Mouse (Mus musculus) heart, embryonic 14.5 days (tissue): ENCODE measurements around the gene Ciao2a. TPM values are rescaled to one million over a fixed set of nuclear protein-coding genes. Genes with fewer than 3 reads are reported as not detected.

Experiments
- ATAC-seq: fragments of 200-750 bp; cut with Nextera tagmentation; 2 replicates; pipeline ENCODE4 v1.8.0; 2017; ENCODE audit warnings: low read depth, moderate TSS enrichment; ENCODE audit not compliant: insufficient number of reproducible peaks, insufficient read depth, low FRiP score
- H3K27ac ChIP-seq, 2 experiments: fragments of 200-500 bp in 1 of 2; fragments of 300-500 bp in 1 of 2; sonication (generic) in 1 of 2; replicated peaks in 1 of 2; 2 replicates each; pipeline ENCODE4 v1.5.1; 2012 to 2014; ENCODE audit warnings: low read depth in 2 of 2, low read length in 2 of 2, control low read depth in 1 of 2, mild to moderate bottlenecking in 1 of 2, mixed read lengths in 1 of 2; ENCODE audit not compliant: control insufficient read depth in 1 of 2, insufficient read depth in 1 of 2
- H3K27me3 ChIP-seq: fragments of 300-500 bp; sonication (generic); 2 replicates; pipeline ENCODE4 v1.6.1; 2014; ENCODE audit warnings: mild to moderate bottlenecking, low read length, control low read depth; ENCODE audit not compliant: control insufficient read depth, insufficient read depth
- H3K36me3 ChIP-seq: fragments of 300-500 bp; sonication (generic); 2 replicates; pipeline ENCODE4 v1.6.1; 2014; ENCODE audit warnings: mild to moderate bottlenecking, control low read depth, low read length, mixed read lengths; ENCODE audit not compliant: control insufficient read depth, insufficient read depth
- H3K4me1 ChIP-seq, 2 experiments: fragments of 200-500 bp in 1 of 2; fragments of 300-500 bp in 1 of 2; sonication (generic) in 1 of 2; 2 replicates each; pipeline ENCODE4 v1.6.1; 2012 to 2014; ENCODE audit warnings: low read length in 2 of 2, control low read depth in 1 of 2, mixed read lengths in 1 of 2; ENCODE audit not compliant: control insufficient read depth in 2 of 2, insufficient read depth in 2 of 2
- H3K4me2 ChIP-seq: fragments of 300-500 bp; sonication (generic); 2 replicates; pipeline ENCODE4 v1.6.1; 2014; ENCODE audit warnings: mild to moderate bottlenecking, low read length
- H3K4me3 ChIP-seq, 2 experiments: fragments of 200-500 bp in 1 of 2; fragments of 300-500 bp in 1 of 2; sonication (generic) in 1 of 2; 2 replicates each; pipeline ENCODE4 v1.5.1; 2012 to 2014; ENCODE audit warnings: low read length in 2 of 2, mild to moderate bottlenecking in 2 of 2, control low read depth in 1 of 2, low read depth in 1 of 2, moderate library complexity in 1 of 2; ENCODE audit not compliant: control insufficient read depth in 1 of 2, insufficient read depth in 1 of 2
- H3K9ac ChIP-seq: fragments of 300-500 bp; sonication (generic); 2 replicates; pipeline ENCODE4 v1.6.1; 2014; ENCODE audit warnings: mild to moderate bottlenecking, low read length
- H3K9me3 ChIP-seq: fragments of 300-500 bp; sonication (generic); 2 replicates; pipeline ENCODE4 v1.6.1; 2016; ENCODE audit warnings: low read length, control low read depth; ENCODE audit not compliant: control insufficient read depth
- WGBS: fragments of 180-500 bp; shearing (Covaris S2); extraction: QIAGEN DNeasy Blood & Tissue Kit; methylation state at CpG from one replicate; pipeline ENCODE4 v1.1.7; 2014; 5-methylcytosine and 5-hydroxymethylcytosine counted together
- polyA plus RNA-seq: library from polyadenylated mRNA; unstranded; fragments of >200 nt; fragmentation: Nextera tagmentation; extraction: Ambion mirVana; gene quantifications from 2 replicates; pipeline ENCODE4 v1.2.1, GENCODE M21; 2014

Ciao2a gene
- polyA plus RNA-seq, 1 experiment from 2014 or later = 163 TPM

DNA sequence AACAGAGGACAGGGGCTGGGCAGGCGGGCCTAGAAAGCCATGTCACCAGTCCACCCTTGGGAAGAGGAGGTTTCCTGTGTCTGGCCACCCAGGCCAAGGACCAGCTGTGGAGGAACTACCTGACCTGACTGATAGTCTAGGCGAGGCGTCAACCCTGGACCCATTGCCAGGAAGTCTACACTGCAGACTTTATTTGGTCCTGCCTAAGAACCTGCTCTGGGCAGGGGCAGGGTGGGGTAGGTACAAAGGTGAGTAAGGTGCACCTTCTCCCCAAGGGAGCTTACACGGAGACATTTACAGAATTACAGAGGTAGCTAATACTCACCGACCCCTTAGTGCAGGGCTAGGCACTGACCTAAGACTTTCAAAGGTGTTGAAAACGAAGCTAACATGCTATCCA lies 27.2 kb downstream of the Ciao2a start:
- no peak overlapping the region for H3K4me3 ChIP-seq
- no peak overlapping the region for H3K9ac ChIP-seq
- H3K36me3 ChIP-seq = no peaks in the 10 kb centered on the region
- 89% methylated on average over 6 of the region's 6 CpGs for WGBS
- ATAC-seq = no peak
- peaks cover 12% of the 10 kb centered on the region for H3K27me3 ChIP-seq
- H3K9me3 ChIP-seq = no peaks in the 10 kb centered on the region
- H3K27ac ChIP-seq = no peak overlapping the region
- no peak overlapping the region for H3K4me2 ChIP-seq
- 0 out of 4 replicates have a peak, but pooled peaks cover 0 to 3% of the 10 kb centered on the region in 2 experiments for H3K4me1 ChIP-seq

DNA sequence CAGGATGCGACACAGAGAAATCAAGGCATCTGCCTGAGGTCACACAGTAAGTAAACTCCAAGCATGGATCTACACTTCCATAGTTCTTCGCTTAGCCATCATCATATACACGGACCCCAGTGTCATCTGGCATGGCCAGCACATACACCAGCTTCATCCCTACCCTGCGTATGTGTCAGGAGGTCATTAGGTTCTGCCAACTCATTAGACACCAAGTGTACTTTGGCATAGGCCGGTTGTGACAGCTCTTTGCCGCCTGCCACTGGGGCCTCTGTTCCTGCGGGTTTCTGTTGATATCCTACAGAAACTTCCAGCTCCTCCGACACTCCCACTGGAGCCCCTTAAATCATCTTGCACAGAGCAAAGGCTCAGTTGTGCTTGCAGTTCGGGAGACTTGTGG lies 27.6 kb downstream of the Ciao2a start:
- Histone ChIP-seq H3K4me3 (no peak overlapping the region), H3K27me3 (peaks cover 12% of the 10 kb centered on the region), H3K4me1 (0 out of 4 replicates have a peak, but pooled peaks cover 0 to 3% of the 10 kb centered on the region in 2 experiments), H3K9me3 (no peaks in the 10 kb centered on the region), H3K27ac (no peak overlapping the region), H3K36me3 (no peaks in the 10 kb centered on the region), H3K9ac (no peak overlapping the region), H3K4me2 (no peak overlapping the region)
- WGBS = 88% methylated on average over 9 of the region's 9 CpGs
- ATAC-seq = no peak

DNA sequence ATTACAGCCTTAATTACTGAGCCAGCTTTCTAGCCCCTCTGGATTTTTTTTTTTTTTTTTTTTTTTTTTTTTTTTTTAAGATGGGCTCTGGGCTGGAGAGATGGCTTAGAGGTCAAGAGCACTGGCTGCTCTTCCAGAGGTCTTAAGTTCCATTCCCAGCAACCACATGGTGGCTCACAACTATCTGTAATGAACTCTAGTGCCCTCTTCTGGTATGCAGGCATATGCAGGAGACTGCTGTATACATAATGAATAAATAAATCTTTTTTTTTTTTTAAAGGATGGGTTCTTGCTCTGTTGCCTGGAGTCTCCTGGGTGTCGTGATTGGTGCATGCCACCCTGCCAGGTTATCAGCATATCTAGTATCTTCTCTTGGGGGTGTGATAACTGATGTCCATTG lies 29.1 kb downstream of the Ciao2a start:
- H3K9me3 ChIP-seq = 0 out of 2 replicates have a peak, but pooled peaks cover 2% of the 10 kb centered on the region
- H3K27ac ChIP-seq = no peak overlapping the region
- 90% methylated on average over 1 of the region's 1 CpGs for WGBS
- no peaks in the 10 kb centered on the region for H3K36me3 ChIP-seq
- ATAC-seq = no peak
- no peak overlapping the region for H3K4me3 ChIP-seq
- H3K27me3 ChIP-seq = peaks cover 18% of the 10 kb centered on the region
- H3K4me1 ChIP-seq = 0 out of 4 replicates have a peak, but pooled peaks cover 0 to 3% of the 10 kb centered on the region in 2 experiments
- H3K9ac ChIP-seq = no peak overlapping the region
- H3K4me2 ChIP-seq = no peak overlapping the region

DNA sequence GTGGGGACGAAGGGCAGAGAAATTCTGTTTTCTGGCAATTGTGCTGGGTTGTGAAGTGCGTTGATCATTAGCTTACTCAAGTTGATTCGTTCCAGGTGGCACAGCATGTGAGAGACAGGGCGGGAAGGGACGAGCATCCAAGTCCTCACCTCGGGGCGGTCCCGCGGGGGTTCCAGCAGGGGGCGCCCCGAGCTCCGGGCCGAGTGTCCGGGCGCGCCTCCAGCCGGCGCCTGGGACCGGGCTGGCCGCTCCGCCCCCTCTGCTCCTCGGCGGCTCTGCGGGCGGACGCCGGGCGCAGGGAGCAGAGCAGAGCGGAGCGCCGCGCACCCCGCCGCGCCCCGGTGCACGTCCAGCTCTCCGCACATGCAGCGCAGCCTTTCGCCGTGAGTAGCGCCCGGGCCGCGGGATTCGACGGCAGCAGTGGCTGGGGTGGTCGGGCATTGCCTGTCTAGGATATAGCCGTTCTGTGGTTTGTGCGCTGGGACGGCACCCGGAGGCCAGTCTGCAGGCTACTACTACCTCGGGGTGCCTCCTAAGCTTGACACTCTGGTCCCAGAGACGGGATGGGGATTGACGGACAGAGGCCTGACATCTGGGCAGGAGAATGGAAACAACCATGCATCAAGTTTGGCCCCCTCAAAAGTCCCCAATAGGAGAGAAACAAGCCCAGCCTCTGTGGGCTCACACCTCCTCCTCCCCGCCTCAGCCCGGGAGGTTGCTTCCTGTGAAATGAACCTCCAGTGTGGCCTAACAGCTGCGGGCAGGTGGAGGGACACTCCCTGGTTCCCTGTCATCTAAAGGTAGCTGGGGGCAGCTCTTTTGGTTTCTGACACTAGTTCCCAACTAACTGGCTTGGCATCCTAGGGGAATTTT lies 31.8 kb downstream of the Ciao2a start, which contains the start of gene Dapk2:
TSS of gene Dapk2 (plus strand) at position 266 of the 873 bp plus-strand sequence.
- peak; percentile 72; the same call in 1 of the 2 replicates for ATAC-seq
- Histone ChIP-seq H3K4me2 (peak within 1 kb of the TSS; percentile 76), H3K4me3 (peak within 1 kb of the TSS; percentile 50), H3K36me3 (no peaks in the 10 kb centered on the region), H3K4me1 (peaks cover 0 to 6% of the 10 kb centered on the region in 2 experiments; a peak in 2 of 4 replicates), H3K9ac (peak within 1 kb of the TSS; percentile 69), H3K9me3 (0 out of 2 replicates have a peak, but pooled peaks cover 2% of the 10 kb centered on the region), H3K27ac (no peak within 1 kb of the TSS), H3K27me3 (peaks cover 9% of the 10 kb centered on the region; the same call in 1 of the 2 replicates)
- WGBS = 2% methylated on average over 53 of the region's 58 CpGs

DNA sequence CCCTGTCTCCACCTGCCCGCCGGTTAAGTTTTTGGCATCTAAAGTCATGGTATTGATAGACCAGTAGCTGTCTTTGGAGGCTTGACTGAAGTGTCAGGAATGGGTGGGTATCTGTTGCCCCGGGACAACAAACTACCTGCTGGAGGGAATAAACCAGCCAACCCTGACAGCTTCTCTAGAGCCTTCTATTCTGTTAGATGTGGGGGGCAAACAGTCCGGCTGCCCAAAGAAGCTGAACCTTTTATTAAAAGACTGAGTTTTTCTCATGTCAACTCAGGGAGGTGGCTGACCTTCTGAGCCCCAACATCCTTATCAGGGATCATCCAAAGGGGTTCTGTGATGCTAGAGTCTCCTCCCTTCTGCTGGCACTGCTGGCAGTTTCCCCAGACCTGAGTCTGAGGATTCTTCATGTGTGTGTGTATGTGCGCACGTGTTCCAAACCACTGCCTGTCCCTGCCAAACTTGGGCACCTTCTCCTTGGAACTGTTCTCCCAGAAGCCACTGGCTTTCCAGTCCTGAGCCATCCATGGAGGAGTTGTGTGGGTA lies 32.5 kb downstream of the Ciao2a start:
- H3K9me3 ChIP-seq = 0 out of 2 replicates have a peak, but pooled peaks cover 2% of the 10 kb centered on the region
- WGBS = 83% methylated on average over 6 of the region's 6 CpGs
- no peaks in the 10 kb centered on the region for H3K36me3 ChIP-seq
- no peak for ATAC-seq
- peaks cover 0 to 6% of the 10 kb centered on the region in 2 experiments; a peak in 2 of 4 replicates for H3K4me1 ChIP-seq
- H3K4me2 ChIP-seq = peak overlapping the region; percentile 76
- H3K9ac ChIP-seq = peak overlapping the region; percentile 69; the same call in 1 of the 2 replicates
- H3K27ac ChIP-seq = no peak overlapping the region
- H3K27me3 ChIP-seq = peaks cover 5% of the 10 kb centered on the region; the same call in 1 of the 2 replicates
- H3K4me3 ChIP-seq = no peak overlapping the region

DNA sequence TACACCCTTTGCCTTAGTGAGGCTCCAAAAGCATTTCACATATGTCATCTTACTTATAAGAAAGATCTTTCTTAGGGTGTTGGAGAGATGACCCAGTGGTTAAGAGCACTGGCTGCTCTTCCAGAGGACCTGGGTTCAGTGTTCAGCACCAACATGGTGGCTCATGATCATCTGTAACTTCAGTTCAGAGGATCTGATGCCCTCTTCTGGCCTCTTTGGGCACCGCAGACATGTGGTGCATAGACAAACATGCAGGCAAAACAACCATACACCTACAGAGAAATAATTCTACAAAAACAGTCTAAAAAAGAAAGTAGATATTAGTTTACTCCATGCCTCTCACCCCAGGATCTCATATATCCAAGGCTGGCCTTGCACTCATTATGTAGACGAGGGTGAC lies 33.7 kb downstream of the Ciao2a start:
- Histone ChIP-seq H3K9me3 (0 out of 2 replicates have a peak, but pooled peaks cover 2% of the 10 kb centered on the region), H3K4me3 (no peak overlapping the region), H3K4me1 (peaks cover 0 to 6% of the 10 kb centered on the region in 2 experiments; a peak in 2 of 4 replicates), H3K36me3 (no peaks in the 10 kb centered on the region), H3K4me2 (no peak overlapping the region), H3K9ac (no peak overlapping the region), H3K27me3 (peaks cover 5% of the 10 kb centered on the region; the same call in 1 of the 2 replicates), H3K27ac (no peak overlapping the region)
- ATAC-seq = no peak
- 93% methylated on average over 2 of the region's 2 CpGs for whole genome bisulfite sequencing

DNA sequence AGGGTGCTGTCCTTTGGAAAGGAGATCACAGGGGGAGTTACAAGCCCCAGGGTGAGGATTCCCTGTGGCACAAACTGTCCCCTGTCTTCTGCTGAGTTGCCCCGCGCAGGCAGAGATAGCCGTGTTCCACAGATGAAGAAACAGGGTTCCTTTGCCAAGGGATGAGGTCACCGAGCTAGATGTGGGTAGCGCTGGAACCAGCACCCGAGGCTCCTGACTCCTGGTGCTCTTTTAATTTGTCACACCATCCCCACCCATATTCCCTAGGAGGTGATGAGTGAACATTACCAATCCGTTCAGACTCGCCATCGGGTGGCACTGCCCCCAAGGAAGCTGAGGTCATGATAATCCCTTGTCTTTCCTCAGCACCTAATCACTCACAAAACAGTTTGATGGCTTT lies 36.6 kb downstream of the Ciao2a start:
- 0 out of 2 replicates have a peak, but pooled peaks cover 5% of the 10 kb centered on the region for H3K27me3 ChIP-seq
- no peaks in the 10 kb centered on the region for H3K36me3 ChIP-seq
- no peak for ATAC-seq
- no peak overlapping the region for H3K4me2 ChIP-seq
- H3K27ac ChIP-seq = no peak overlapping the region
- peaks cover 0 to 6% of the 10 kb centered on the region in 2 experiments; a peak in 2 of 4 replicates for H3K4me1 ChIP-seq
- no peak overlapping the region for H3K4me3 ChIP-seq
- no peak overlapping the region for H3K9ac ChIP-seq
- 55% methylated on average over 9 of the region's 9 CpGs for WGBS
- H3K9me3 ChIP-seq = 0 out of 2 replicates have a peak, but pooled peaks cover 2% of the 10 kb centered on the region
